Mouse (Mus musculus): Measurements from ENCODE around the gene Rsph1.

The Rsph1 gene

GRCm38 (mm10) chr17:31276922-31277918, at the start of gene Rsph1:
Gene Rsph1 (minus strand): TSS chr17:31277383.
- DNase-seq = peak; percentile 97 to 100

- no peak for DNase-seq
These were observed 49.2 kb upstream of the Rsph1 start for GRCm38 (mm10) chr17:31326220-31326852.

- peak; percentile 64 to 67 for DNase-seq
These were observed 48.5 kb upstream of the Rsph1 start for GRCm38 (mm10) chr17:31325451-31326219.

- DNase-seq = no peak
These were observed 47.0 kb upstream of the Rsph1 start for GRCm38 (mm10) chr17:31324227-31324626.

- DNase-seq = no peak
These were observed 46.2 kb upstream of the Rsph1 start for GRCm38 (mm10) chr17:31323379-31323778.

GRCm38 (mm10) chr17:31322446-31322845, 45.3 kb upstream of the Rsph1 start:
- DNase-seq = no peak

- DNase-seq = no peak
These were observed 44.2 kb upstream of the Rsph1 start for GRCm38 (mm10) chr17:31321425-31321824.

GRCm38 (mm10) chr17:31318906-31319767, 42.0 kb upstream of the Rsph1 start:
- DNase-seq = peak in 1 of 2 experiments; percentile 54

GRCm38 (mm10) chr17:31317521-31318272, 40.5 kb upstream of the Rsph1 start:
- no peak for DNase-seq

GRCm38 (mm10) chr17:31316998-31317397, 39.8 kb upstream of the Rsph1 start:
- DNase-seq = no peak

GRCm38 (mm10) chr17:31315993-31316392, 38.8 kb upstream of the Rsph1 start:
- DNase-seq = no peak

GRCm38 (mm10) chr17:31315046-31315792, 38.0 kb upstream of the Rsph1 start:
- no peak for DNase-seq

- no peak for DNase-seq
These were observed 35.5 kb upstream of the Rsph1 start for GRCm38 (mm10) chr17:31312648-31313047.

GRCm38 (mm10) chr17:31311047-31311446, 33.9 kb upstream of the Rsph1 start:
- no peak for DNase-seq

GRCm38 (mm10) chr17:31309281-31309793, 32.2 kb upstream of the Rsph1 start:
- DNase-seq = no peak

- no peak for DNase-seq
These were observed 31.2 kb upstream of the Rsph1 start for GRCm38 (mm10) chr17:31308291-31308816.

GRCm38 (mm10) chr17:31307756-31308155, 30.6 kb upstream of the Rsph1 start:
- DNase-seq = no peak

GRCm38 (mm10) chr17:31305776-31306120, 28.6 kb upstream of the Rsph1 start:
- DNase-seq = peak in 1 of 2 experiments; percentile 63

GRCm38 (mm10) chr17:31304895-31305775, 28.0 kb upstream of the Rsph1 start:
- DNase-seq = peak; percentile 75 to 86
